Mouse (Mus musculus) forebrain, postnatal 0 days (tissue): ENCODE measurements around the gene Ifih1. TPM values are rescaled to one million over a fixed set of nuclear protein-coding genes. Genes with fewer than 3 reads are reported as not detected.

Source experiments
- ATAC-seq: fragments of 200-750 bp; cut with Nextera tagmentation; 2 replicates; pipeline ENCODE4 v1.8.0; 2017; ENCODE audit warnings: mild to moderate bottlenecking, moderate library complexity
- DNase-seq: peaks from one replicate; pipeline ENCODE4 v3.0.0-alpha.2; 2015
- H3K27ac ChIP-seq: fragments of 300-500 bp; sonication (generic); 2 replicates; pipeline ENCODE4 v1.5.1; 2014; ENCODE audit warnings: low read depth, mild to moderate bottlenecking, antibody characterized with exemption, low read length, moderate library complexity, mixed read lengths
- H3K27me3 ChIP-seq: fragments of 300-500 bp; sonication (generic); 2 replicates; pipeline ENCODE4 v1.6.1; 2014; ENCODE audit warnings: mild to moderate bottlenecking, low read length, mixed read lengths; ENCODE audit not compliant: insufficient read depth
- H3K36me3 ChIP-seq: fragments of 300-500 bp; sonication (generic); 2 replicates; pipeline ENCODE4 v1.6.1; 2014; ENCODE audit warnings: mild to moderate bottlenecking, moderate library complexity; ENCODE audit not compliant: insufficient read depth
- H3K4me1 ChIP-seq: fragments of 300-500 bp; sonication (generic); 2 replicates; pipeline ENCODE4 v1.6.1; 2014; ENCODE audit warnings: antibody characterized with exemption; ENCODE audit not compliant: insufficient read depth
- H3K4me2 ChIP-seq: fragments of 300-500 bp; sonication (generic); 2 replicates; pipeline ENCODE4 v1.6.1; 2014; ENCODE audit warnings: low read depth, mild to moderate bottlenecking, moderate library complexity
- H3K4me3 ChIP-seq: fragments of 300-500 bp; sonication (generic); 2 replicates; pipeline ENCODE4 v1.5.1; 2014; ENCODE audit warnings: low read depth, low read length, mixed read lengths
- H3K9ac ChIP-seq: fragments of 300-500 bp; sonication (generic); 2 replicates; pipeline ENCODE4 v1.6.1; 2014; ENCODE audit warnings: mild to moderate bottlenecking
- H3K9me3 ChIP-seq: fragments of 300-500 bp; sonication (generic); 2 replicates; pipeline ENCODE4 v1.6.1; 2016; ENCODE audit warnings: low read length
- CTCF ChIP-seq: sonication (generic); IDR thresholded peaks from 2 replicates; pipeline ENCODE4 v1.5.1; 2016; ENCODE audit warnings: antibody characterized with exemption, control low read depth, low read depth
- WGBS: fragments of 180-500 bp; shearing (Covaris S2); extraction: QIAGEN DNeasy Blood & Tissue Kit; methylation state at CpG from one replicate; pipeline ENCODE4 v1.1.7; 2014; 5-methylcytosine and 5-hydroxymethylcytosine counted together
- polyA plus RNA-seq: library from polyadenylated mRNA; unstranded; fragments of >200 nt; fragmentation: Nextera tagmentation; extraction: Ambion mirVana; gene quantifications from 2 replicates; pipeline ENCODE4 v1.2.1, GENCODE M21; 2015
- total RNA-seq: library from RNA; depleted of rRNA; stranded (reverse); fragments of >200 nt; gene quantifications from 2 replicates; pipeline ENCODE4 v1.2.3, GENCODE M21; 2014; rRNA removed

The Ifih1 gene
- total RNA-seq (1.5 and 2.9 TPM in 2 replicates), polyA plus RNA-seq (1.4 and 1.7 TPM in 2 replicates)

- peak within 1 kb of the TSS; percentile 46 for H3K9ac ChIP-seq
- no peaks in the 10 kb centered on the region for H3K9me3 ChIP-seq
- peak; percentile 51 for TF ChIP-seq CTCF
- H3K4me3 ChIP-seq, result peak within 1 kb of the TSS; percentile 48
- H3K36me3 ChIP-seq, result no peaks in the 10 kb centered on the region
- peak; percentile 58 for DNase-seq
- under 1% methylated on average over 30 of the region's 30 CpGs for WGBS
- H3K4me1 ChIP-seq, result peaks cover 4% of the 10 kb centered on the region; the same call in 1 of the 2 replicates
- peak within 1 kb of the TSS; percentile 15; the same call in 1 of the 2 replicates for H3K27ac ChIP-seq
- peak within 1 kb of the TSS; percentile 78 for H3K4me2 ChIP-seq
- no peaks in the 10 kb centered on the region; the same call in 1 of the 2 replicates for H3K27me3 ChIP-seq
- peak; percentile 82 for ATAC-seq
Measured at GRCm38 (mm10) chr2:62646014-62646645, at the start of gene Ifih1. TSS of gene Ifih1 (minus strand) at chr2:62646255.

GRCm38 (mm10) chr2:62685934-62686333 is 39.9 kb upstream of the Ifih1 start:
- Histone ChIP-seq H3K9ac (no peak overlapping the region), H3K4me1 (no peaks in the 10 kb centered on the region), H3K4me2 (no peak overlapping the region), H3K27me3 (no peaks in the 10 kb centered on the region), H3K36me3 (no peaks in the 10 kb centered on the region), H3K27ac (no peak overlapping the region), H3K9me3 (no peaks in the 10 kb centered on the region), H3K4me3 (no peak overlapping the region)
- no peak for DNase-seq
- no peak for ATAC-seq
- 87% methylated on average over 6 of the region's 6 CpGs for WGBS
- TF ChIP-seq CTCF, result no peak

GRCm38 (mm10) chr2:62684989-62685595 is 39.0 kb upstream of the Ifih1 start:
- ATAC-seq, result no peak
- no peak for TF ChIP-seq CTCF
- Histone ChIP-seq H3K27me3 (no peaks in the 10 kb centered on the region), H3K4me1 (no peaks in the 10 kb centered on the region), H3K27ac (no peak overlapping the region), H3K36me3 (no peaks in the 10 kb centered on the region), H3K4me3 (no peak overlapping the region), H3K4me2 (no peak overlapping the region), H3K9me3 (no peaks in the 10 kb centered on the region), H3K9ac (no peak overlapping the region)
- no peak for DNase-seq
- 68% methylated on average over 3 of the region's 3 CpGs for WGBS

GRCm38 (mm10) chr2:62681667-62682066 is 35.6 kb upstream of the Ifih1 start:
- H3K27me3 ChIP-seq, result no peaks in the 10 kb centered on the region
- no peaks in the 10 kb centered on the region for H3K9me3 ChIP-seq
- DNase-seq, result no peak
- WGBS, result 39% methylated on average over 8 of the region's 8 CpGs
- H3K9ac ChIP-seq, result no peak overlapping the region
- TF ChIP-seq CTCF, result no peak
- no peak overlapping the region for H3K4me3 ChIP-seq
- H3K27ac ChIP-seq, result no peak overlapping the region
- H3K4me1 ChIP-seq, result no peaks in the 10 kb centered on the region
- H3K4me2 ChIP-seq, result no peak overlapping the region
- ATAC-seq, result no peak
- no peaks in the 10 kb centered on the region for H3K36me3 ChIP-seq

- no peak overlapping the region for H3K4me3 ChIP-seq
- no peaks in the 10 kb centered on the region for H3K27me3 ChIP-seq
- ATAC-seq (no peak), DNase-seq (no peak)
- H3K27ac ChIP-seq, result no peak overlapping the region
- no peak overlapping the region for H3K4me2 ChIP-seq
- 86% methylated on average over 5 of the region's 5 CpGs for WGBS
- no peaks in the 10 kb centered on the region for H3K36me3 ChIP-seq
- no peak overlapping the region for H3K9ac ChIP-seq
- no peaks in the 10 kb centered on the region for H3K4me1 ChIP-seq
- no peaks in the 10 kb centered on the region for H3K9me3 ChIP-seq
- no peak for TF ChIP-seq CTCF
Measured at GRCm38 (mm10) chr2:62672788-62673187, 26.7 kb upstream of the Ifih1 start.

GRCm38 (mm10) chr2:62670767-62671166 is 24.7 kb upstream of the Ifih1 start:
- Histone ChIP-seq H3K9me3 (no peaks in the 10 kb centered on the region), H3K4me3 (no peak overlapping the region), H3K4me2 (no peak overlapping the region), H3K9ac (no peak overlapping the region), H3K27ac (no peak overlapping the region), H3K4me1 (no peaks in the 10 kb centered on the region), H3K27me3 (no peaks in the 10 kb centered on the region), H3K36me3 (no peaks in the 10 kb centered on the region)
- 81% methylated on average over 4 of the region's 4 CpGs for WGBS
- ATAC-seq, result no peak
- no peak for DNase-seq
- TF ChIP-seq CTCF, result no peak

- H3K27me3 ChIP-seq, result no peaks in the 10 kb centered on the region
- no peak for TF ChIP-seq CTCF
- ATAC-seq (no peak), DNase-seq (no peak)
- no peaks in the 10 kb centered on the region for H3K9me3 ChIP-seq
- no peak overlapping the region for H3K4me2 ChIP-seq
- H3K4me1 ChIP-seq, result no peaks in the 10 kb centered on the region
- no peaks in the 10 kb centered on the region for H3K36me3 ChIP-seq
- H3K9ac ChIP-seq, result no peak overlapping the region
- 87% methylated on average over 5 of the region's 5 CpGs for WGBS
- no peak overlapping the region for H3K4me3 ChIP-seq
- no peak overlapping the region for H3K27ac ChIP-seq
Measured at GRCm38 (mm10) chr2:62670301-62670700, 24.2 kb upstream of the Ifih1 start.
